Mouse (Mus musculus) induced T-regulatory cell, adult 2 months (primary cell): ENCODE data around the gene Snx29.

Experiments
- DNase-seq: peaks from one replicate; pipeline ENCODE4 v3.0.0-alpha.2; 2012; ENCODE audit warnings: low read depth

The Snx29 gene

GRCm38 (mm10) chr16:11638739-11639138 lies 316.0 kb downstream of the Snx29 start:
- DNase-seq, result no peak

- no peak for DNase-seq
Measured at GRCm38 (mm10) chr16:11639936-11640335, 317.2 kb downstream of the Snx29 start.

GRCm38 (mm10) chr16:11643603-11644002 lies 320.9 kb downstream of the Snx29 start:
- DNase-seq, result no peak

- no peak for DNase-seq
Measured at GRCm38 (mm10) chr16:11644399-11644798, 321.7 kb downstream of the Snx29 start.

- no peak for DNase-seq
Measured at GRCm38 (mm10) chr16:11645668-11646067, 323.0 kb downstream of the Snx29 start.

- no peak for DNase-seq
Measured at GRCm38 (mm10) chr16:11646745-11647289, 324.1 kb downstream of the Snx29 start.

- DNase-seq, result no peak
Measured at GRCm38 (mm10) chr16:11648169-11648688, 325.5 kb downstream of the Snx29 start.

GRCm38 (mm10) chr16:11652686-11653366 lies 330.1 kb downstream of the Snx29 start:
- peak; percentile 35 for DNase-seq

- no peak for DNase-seq
Measured at GRCm38 (mm10) chr16:11655893-11656292, 333.2 kb downstream of the Snx29 start.

- DNase-seq, result no peak
Measured at GRCm38 (mm10) chr16:11657111-11657510, 334.4 kb downstream of the Snx29 start.

GRCm38 (mm10) chr16:11659111-11659720 lies 336.5 kb downstream of the Snx29 start:
- peak; percentile 35 for DNase-seq

- DNase-seq, result no peak
Measured at GRCm38 (mm10) chr16:11664896-11665705, 342.4 kb downstream of the Snx29 start.

GRCm38 (mm10) chr16:11665869-11666268 lies 343.2 kb downstream of the Snx29 start:
- DNase-seq, result no peak

GRCm38 (mm10) chr16:11668375-11668774 lies 345.7 kb downstream of the Snx29 start:
- DNase-seq, result no peak

- DNase-seq, result no peak
Measured at GRCm38 (mm10) chr16:11668878-11669277, 346.2 kb downstream of the Snx29 start.

- DNase-seq, result peak; percentile 17
Measured at GRCm38 (mm10) chr16:11670251-11670970, 347.7 kb downstream of the Snx29 start.

GRCm38 (mm10) chr16:11670971-11671310 lies 348.2 kb downstream of the Snx29 start:
- DNase-seq, result no peak

GRCm38 (mm10) chr16:11676006-11676405 lies 353.3 kb downstream of the Snx29 start:
- no peak for DNase-seq

GRCm38 (mm10) chr16:11685264-11685663 lies 362.6 kb downstream of the Snx29 start:
- no peak for DNase-seq

- DNase-seq, result peak; percentile 46
Measured at GRCm38 (mm10) chr16:11685735-11686340, 363.1 kb downstream of the Snx29 start.

GRCm38 (mm10) chr16:11687836-11688235 lies 365.1 kb downstream of the Snx29 start:
- DNase-seq, result no peak
